Mouse (Mus musculus): ENCODE measurements around the gene Pigc. TPM values are rescaled to one million over a fixed set of nuclear protein-coding genes. Genes with fewer than 3 reads are reported as not detected.

Gene Pigc
- polyA plus RNA-seq, 2 experiments, result 6.5 to 9.2 TPM

GRCm38 (mm10) chr1:161957964-161958950 is 10.7 kb upstream of the Pigc start:
- TF ChIP-seq EP300 (IDR thresholded peaks at IDR 0.05; ENCODE audit: low read depth), result no peak
- TF ChIP-seq CTCF (IDR thresholded peaks at IDR 0.05; ENCODE audit: low read depth), result no peak
- no peak overlapping the region for H3K4me2 ChIP-seq (ENCODE audit: low read depth)
- 72% methylated on average over 19 of the region's 19 CpGs for WGBS (ENCODE audit: insufficient replicate concordance)
- H3K27ac ChIP-seq, result no peak overlapping the region
- H3K4me3 ChIP-seq (ENCODE audit: insufficient read depth in 1 of 2, low read depth in 2 of 2, low read length in 2 of 2), result no peak overlapping the region
- DNase-seq (ENCODE audit: low read depth in 3 of 3, low spot score in 3 of 3) (no peak), ATAC-seq (ENCODE audit: insufficient read depth) (no peak)
- no peak overlapping the region for H3K9ac ChIP-seq (replicated peaks)
- H3K27me3 ChIP-seq (ENCODE audit: control insufficient read depth, insufficient read depth, low read length), result no peaks in the 10 kb centered on the region
- H3K36me3 ChIP-seq (replicated peaks; ENCODE audit: control insufficient read depth, insufficient read depth, low read depth), result no peaks in the 10 kb centered on the region
- 0 out of 4 replicates have a peak, but pooled peaks cover 0 to 2% of the 10 kb centered on the region in 2 experiments for H3K4me1 ChIP-seq (replicated peaks; ENCODE audit: control insufficient read depth in 2 of 2, insufficient read depth in 2 of 2, low read length in 1 of 2)
- H3K9me3 ChIP-seq (ENCODE audit: control insufficient read depth, low read length), result no peaks in the 10 kb centered on the region

GRCm38 (mm10) chr1:161962465-161963377 is 6.3 kb upstream of the Pigc start:
- no peaks in the 10 kb centered on the region for H3K36me3 ChIP-seq (replicated peaks; ENCODE audit: control insufficient read depth, insufficient read depth, low read depth)
- 0 out of 4 replicates have a peak, but pooled peaks cover 0 to 2% of the 10 kb centered on the region in 2 experiments for H3K4me1 ChIP-seq (replicated peaks; ENCODE audit: control insufficient read depth in 2 of 2, insufficient read depth in 2 of 2, low read length in 1 of 2)
- no peak overlapping the region for H3K9ac ChIP-seq (replicated peaks)
- no peaks in the 10 kb centered on the region; the same call in 1 of the 2 replicates for H3K27me3 ChIP-seq (ENCODE audit: control insufficient read depth, insufficient read depth, low read length)
- H3K9me3 ChIP-seq (ENCODE audit: control insufficient read depth, low read length), result no peaks in the 10 kb centered on the region
- peak; percentile 46; the same call in 1 of the 2 replicates for ATAC-seq (ENCODE audit: insufficient read depth)
- TF ChIP-seq EP300 (IDR thresholded peaks at IDR 0.05; ENCODE audit: low read depth), result no peak
- TF ChIP-seq CTCF (IDR thresholded peaks at IDR 0.05; ENCODE audit: low read depth), result peak; percentile 72
- H3K27ac ChIP-seq, result no peak overlapping the region
- H3K4me2 ChIP-seq (ENCODE audit: low read depth), result no peak overlapping the region
- 37% methylated on average over 3 of the region's 3 CpGs for WGBS (ENCODE audit: insufficient replicate concordance)
- peak in 1 of 3 experiments; percentile 11 for DNase-seq (ENCODE audit: low read depth in 3 of 3, low spot score in 3 of 3)
- H3K4me3 ChIP-seq (ENCODE audit: insufficient read depth in 1 of 2, low read depth in 2 of 2, low read length in 2 of 2), result no peak overlapping the region

- 77% methylated on average over 2 of the region's 2 CpGs for WGBS (ENCODE audit: insufficient replicate concordance)
- no peaks in the 10 kb centered on the region for H3K9me3 ChIP-seq (ENCODE audit: control insufficient read depth, low read length)
- no peak overlapping the region for H3K9ac ChIP-seq (replicated peaks)
- H3K27me3 ChIP-seq (ENCODE audit: control insufficient read depth, insufficient read depth, low read length), result no peaks in the 10 kb centered on the region; the same call in 1 of the 2 replicates
- DNase-seq (ENCODE audit: low read depth in 3 of 3, low spot score in 3 of 3), result no peak
- peaks cover 5 to 7% of the 10 kb centered on the region in 2 experiments for H3K4me1 ChIP-seq (replicated peaks; ENCODE audit: control insufficient read depth in 2 of 2, insufficient read depth in 2 of 2, low read length in 1 of 2)
- no peak overlapping the region for H3K4me3 ChIP-seq (ENCODE audit: insufficient read depth in 1 of 2, low read depth in 2 of 2, low read length in 2 of 2)
- ATAC-seq (ENCODE audit: insufficient read depth), result no peak
- H3K4me2 ChIP-seq (ENCODE audit: low read depth), result no peak overlapping the region
- H3K36me3 ChIP-seq (replicated peaks; ENCODE audit: control insufficient read depth, insufficient read depth, low read depth), result no peaks in the 10 kb centered on the region
- TF ChIP-seq CTCF (IDR thresholded peaks at IDR 0.05; ENCODE audit: low read depth), result no peak
- no peak for TF ChIP-seq EP300 (IDR thresholded peaks at IDR 0.05; ENCODE audit: low read depth)
- H3K27ac ChIP-seq, result no peak overlapping the region
Measured at GRCm38 (mm10) chr1:161967936-161968335, 1.1 kb upstream of the Pigc start.

GRCm38 (mm10) chr1:161970874-161971273 is 1.9 kb downstream of the Pigc start:
- ATAC-seq (ENCODE audit: insufficient read depth), result no peak

More at GRCm38 (mm10) chr1:161970874-161971273, 1.9 kb downstream of the Pigc start:
- Histone ChIP-seq H3K4me3 (ENCODE audit: insufficient read depth in 1 of 2, low read depth in 2 of 2, low read length in 2 of 2) (no peak overlapping the region), H3K9ac (replicated peaks) (no peak overlapping the region), H3K9me3 (ENCODE audit: control insufficient read depth, low read length) (no peaks in the 10 kb centered on the region), H3K27ac (no peak overlapping the region), H3K27me3 (ENCODE audit: control insufficient read depth, insufficient read depth, low read length) (no peaks in the 10 kb centered on the region; the same call in 1 of the 2 replicates), H3K4me2 (ENCODE audit: low read depth) (no peak overlapping the region), H3K36me3 (replicated peaks; ENCODE audit: control insufficient read depth, insufficient read depth, low read depth) (no peaks in the 10 kb centered on the region), H3K4me1 (replicated peaks; ENCODE audit: control insufficient read depth in 2 of 2, insufficient read depth in 2 of 2, low read length in 1 of 2) (peaks cover 5 to 14% of the 10 kb centered on the region in 2 experiments)
- WGBS (ENCODE audit: insufficient replicate concordance), result 88% methylated on average over 9 of the region's 9 CpGs
- no peak for DNase-seq (ENCODE audit: low read depth in 3 of 3, low spot score in 3 of 3)
- TF ChIP-seq EP300 (IDR thresholded peaks at IDR 0.05; ENCODE audit: low read depth), result no peak
- no peak for TF ChIP-seq CTCF (IDR thresholded peaks at IDR 0.05; ENCODE audit: low read depth)
